Mouse (Mus musculus): ENCODE measurements at regions not wholly inside any gene's neighbourhood (a gene's known extent, or its start where the extent isn't known, plus 50 kb on each side); places are given as distances from the start of the nearest gene placed in this dataset.

GRCm38 (mm10) chr10:96460617-96461338, 156.0 kb upstream of the Btg1 start:
- H3K27me3 ChIP-seq (replicated peaks; ENCODE audit: control insufficient read depth, insufficient read depth, low read length), result no peaks in the 10 kb centered on the region
- DNase-seq (ENCODE audit: low spot score) (peak; percentile 49), ATAC-seq (peak; percentile 84)
- H3K9me3 ChIP-seq (replicated peaks; ENCODE audit: control insufficient read depth, low read length), result no peaks in the 10 kb centered on the region
- 8% methylated on average over 10 of the region's 10 CpGs for WGBS
- no peaks in the 10 kb centered on the region for H3K36me3 ChIP-seq (ENCODE audit: control insufficient read depth, insufficient read depth, low read length)
- peak overlapping the region; percentile 52; the same call in 1 of the 2 replicates for H3K27ac ChIP-seq (ENCODE audit: low read depth, low read length)
- H3K9ac ChIP-seq (ENCODE audit: low read length), result no peak overlapping the region
- peaks cover 4% of the 10 kb centered on the region; the same call in 1 of the 2 replicates for H3K4me1 ChIP-seq (ENCODE audit: control insufficient read depth, insufficient read depth, low read length)
- H3K4me2 ChIP-seq (ENCODE audit: low read length), result peak overlapping the region; percentile 30
- H3K4me3 ChIP-seq (ENCODE audit: low read depth, low read length), result no peak overlapping the region

- Histone ChIP-seq H3K4me3 (ENCODE audit: low read depth, low read length) (no peak overlapping the region), H3K4me1 (ENCODE audit: control insufficient read depth, insufficient read depth, low read length) (peaks cover 2% of the 10 kb centered on the region; the same call in 1 of the 2 replicates), H3K27ac (ENCODE audit: low read depth, low read length) (no peak overlapping the region), H3K9ac (ENCODE audit: low read length) (no peak overlapping the region), H3K36me3 (ENCODE audit: control insufficient read depth, insufficient read depth, low read length) (no peaks in the 10 kb centered on the region), H3K4me2 (ENCODE audit: low read length) (no peak overlapping the region), H3K9me3 (replicated peaks; ENCODE audit: control insufficient read depth, low read length) (no peaks in the 10 kb centered on the region), H3K27me3 (replicated peaks; ENCODE audit: control insufficient read depth, insufficient read depth, low read length) (no peaks in the 10 kb centered on the region)
- 74% methylated on average over 6 of the region's 6 CpGs for WGBS
- ATAC-seq, result no peak
- DNase-seq (ENCODE audit: low spot score), result no peak
Measured at GRCm38 (mm10) chr10:96465967-96466366, 150.8 kb upstream of the Btg1 start.

- H3K9me3 ChIP-seq (replicated peaks; ENCODE audit: control insufficient read depth, low read length), result no peaks in the 10 kb centered on the region
- H3K4me1 ChIP-seq (ENCODE audit: control insufficient read depth, insufficient read depth, low read length), result no peaks in the 10 kb centered on the region
- ATAC-seq, result no peak
- 66% methylated on average over 3 of the region's 3 CpGs for WGBS
- DNase-seq (ENCODE audit: low spot score), result no peak
- no peaks in the 10 kb centered on the region for H3K27me3 ChIP-seq (replicated peaks; ENCODE audit: control insufficient read depth, insufficient read depth, low read length)
- H3K4me2 ChIP-seq (ENCODE audit: low read length), result no peak overlapping the region
- H3K27ac ChIP-seq (ENCODE audit: low read depth, low read length), result no peak overlapping the region
- H3K9ac ChIP-seq (ENCODE audit: low read length), result no peak overlapping the region
- no peak overlapping the region for H3K4me3 ChIP-seq (ENCODE audit: low read depth, low read length)
- H3K36me3 ChIP-seq (ENCODE audit: control insufficient read depth, insufficient read depth, low read length), result no peaks in the 10 kb centered on the region
Measured at GRCm38 (mm10) chr10:96466845-96467244, 150.0 kb upstream of the Btg1 start.

GRCm38 (mm10) chr10:96467661-96468060, 149.1 kb upstream of the Btg1 start:
- Histone ChIP-seq H3K4me2 (ENCODE audit: low read length) (no peak overlapping the region), H3K9me3 (replicated peaks; ENCODE audit: control insufficient read depth, low read length) (no peaks in the 10 kb centered on the region), H3K27ac (ENCODE audit: low read depth, low read length) (no peak overlapping the region), H3K4me3 (ENCODE audit: low read depth, low read length) (no peak overlapping the region), H3K4me1 (ENCODE audit: control insufficient read depth, insufficient read depth, low read length) (no peaks in the 10 kb centered on the region), H3K36me3 (ENCODE audit: control insufficient read depth, insufficient read depth, low read length) (no peaks in the 10 kb centered on the region), H3K9ac (ENCODE audit: low read length) (no peak overlapping the region), H3K27me3 (replicated peaks; ENCODE audit: control insufficient read depth, insufficient read depth, low read length) (no peaks in the 10 kb centered on the region)
- ATAC-seq, result no peak
- DNase-seq (ENCODE audit: low spot score), result no peak
- 63% methylated on average over 4 of the region's 4 CpGs for WGBS

GRCm38 (mm10) chr10:96471523-96471922, 145.3 kb upstream of the Btg1 start:
- H3K36me3 ChIP-seq (ENCODE audit: control insufficient read depth, insufficient read depth, low read length), result no peaks in the 10 kb centered on the region
- DNase-seq (ENCODE audit: low spot score) (no peak), ATAC-seq (no peak)
- H3K27ac ChIP-seq (ENCODE audit: low read depth, low read length), result no peak overlapping the region
- H3K4me3 ChIP-seq (ENCODE audit: low read depth, low read length), result no peak overlapping the region
- H3K4me2 ChIP-seq (ENCODE audit: low read length), result no peak overlapping the region
- no peak overlapping the region for H3K9ac ChIP-seq (ENCODE audit: low read length)
- H3K27me3 ChIP-seq (replicated peaks; ENCODE audit: control insufficient read depth, insufficient read depth, low read length), result no peaks in the 10 kb centered on the region
- no peaks in the 10 kb centered on the region for H3K4me1 ChIP-seq (ENCODE audit: control insufficient read depth, insufficient read depth, low read length)
- H3K9me3 ChIP-seq (replicated peaks; ENCODE audit: control insufficient read depth, low read length), result no peaks in the 10 kb centered on the region

GRCm38 (mm10) chr10:96479350-96479749, 137.5 kb upstream of the Btg1 start:
- Histone ChIP-seq H3K4me3 (ENCODE audit: low read depth, low read length) (no peak overlapping the region), H3K9ac (ENCODE audit: low read length) (no peak overlapping the region), H3K4me1 (ENCODE audit: control insufficient read depth, insufficient read depth, low read length) (peaks cover 12% of the 10 kb centered on the region; the same call in 1 of the 2 replicates), H3K27ac (ENCODE audit: low read depth, low read length) (peak overlapping the region; percentile 84), H3K9me3 (replicated peaks; ENCODE audit: control insufficient read depth, low read length) (no peaks in the 10 kb centered on the region), H3K27me3 (replicated peaks; ENCODE audit: control insufficient read depth, insufficient read depth, low read length) (no peaks in the 10 kb centered on the region), H3K4me2 (ENCODE audit: low read length) (peak overlapping the region; percentile 33; the same call in 1 of the 2 replicates), H3K36me3 (ENCODE audit: control insufficient read depth, insufficient read depth, low read length) (no peaks in the 10 kb centered on the region)
- 46% methylated on average over 12 of the region's 12 CpGs for WGBS
- DNase-seq (ENCODE audit: low spot score) (peak; percentile 19), ATAC-seq (no peak)

GRCm38 (mm10) chr10:96479786-96480185, 137.0 kb upstream of the Btg1 start:
- Histone ChIP-seq H3K9ac (ENCODE audit: low read length) (peak overlapping the region; percentile 41; the same call in 1 of the 2 replicates), H3K27me3 (replicated peaks; ENCODE audit: control insufficient read depth, insufficient read depth, low read length) (no peaks in the 10 kb centered on the region), H3K36me3 (ENCODE audit: control insufficient read depth, insufficient read depth, low read length) (no peaks in the 10 kb centered on the region), H3K4me2 (ENCODE audit: low read length) (peak overlapping the region; percentile 33; the same call in 1 of the 2 replicates), H3K9me3 (replicated peaks; ENCODE audit: control insufficient read depth, low read length) (no peaks in the 10 kb centered on the region), H3K27ac (ENCODE audit: low read depth, low read length) (peak overlapping the region; percentile 84), H3K4me1 (ENCODE audit: control insufficient read depth, insufficient read depth, low read length) (peaks cover 12% of the 10 kb centered on the region; the same call in 1 of the 2 replicates), H3K4me3 (ENCODE audit: low read depth, low read length) (no peak overlapping the region)
- peak; percentile 47 for DNase-seq (ENCODE audit: low spot score)
- WGBS, result 35% methylated on average over 8 of the region's 8 CpGs
- ATAC-seq, result no peak

GRCm38 (mm10) chr10:96480453-96481324, 136.1 kb upstream of the Btg1 start:
- H3K9me3 ChIP-seq (replicated peaks; ENCODE audit: control insufficient read depth, low read length), result no peaks in the 10 kb centered on the region
- H3K27me3 ChIP-seq (replicated peaks; ENCODE audit: control insufficient read depth, insufficient read depth, low read length), result no peaks in the 10 kb centered on the region
- H3K27ac ChIP-seq (ENCODE audit: low read depth, low read length), result peak overlapping the region; percentile 84; the same call in 1 of the 2 replicates
- H3K4me3 ChIP-seq (ENCODE audit: low read depth, low read length), result no peak overlapping the region
- H3K36me3 ChIP-seq (ENCODE audit: control insufficient read depth, insufficient read depth, low read length), result no peaks in the 10 kb centered on the region
- DNase-seq (ENCODE audit: low spot score), result peak; percentile 95
- peaks cover 12% of the 10 kb centered on the region; the same call in 1 of the 2 replicates for H3K4me1 ChIP-seq (ENCODE audit: control insufficient read depth, insufficient read depth, low read length)
- peak; percentile 97 for ATAC-seq
- peak overlapping the region; percentile 33 for H3K4me2 ChIP-seq (ENCODE audit: low read length)
- H3K9ac ChIP-seq (ENCODE audit: low read length), result no peak overlapping the region
- WGBS, result 3% methylated on average over 14 of the region's 14 CpGs

- Histone ChIP-seq H3K27ac (ENCODE audit: low read depth, low read length) (peak overlapping the region; percentile 84), H3K27me3 (replicated peaks; ENCODE audit: control insufficient read depth, insufficient read depth, low read length) (no peaks in the 10 kb centered on the region), H3K9ac (ENCODE audit: low read length) (no peak overlapping the region), H3K4me1 (ENCODE audit: control insufficient read depth, insufficient read depth, low read length) (peaks cover 12% of the 10 kb centered on the region; the same call in 1 of the 2 replicates), H3K4me3 (ENCODE audit: low read depth, low read length) (no peak overlapping the region), H3K9me3 (replicated peaks; ENCODE audit: control insufficient read depth, low read length) (no peaks in the 10 kb centered on the region), H3K4me2 (ENCODE audit: low read length) (no peak overlapping the region), H3K36me3 (ENCODE audit: control insufficient read depth, insufficient read depth, low read length) (no peaks in the 10 kb centered on the region)
- ATAC-seq (no peak), DNase-seq (ENCODE audit: low spot score) (no peak)
- WGBS, result 18% methylated on average over 8 of the region's 8 CpGs
Measured at GRCm38 (mm10) chr10:96481325-96481638, 135.5 kb upstream of the Btg1 start.
